Mouse (Mus musculus): ENCODE results near the gene Pdzrn4.

GRCm38 (mm10) chr15:92794275-92794674, 397.6 kb downstream of the Pdzrn4 start:
- TF ChIP-seq ZC3H11A (IDR thresholded peaks at IDR 0.05; ENCODE audit: borderline replicate concordance, low read depth, low read length), result no peak
- no peak for TF ChIP-seq HCFC1 (IDR thresholded peaks at IDR 0.05; ENCODE audit: borderline replicate concordance, insufficient read depth, low read length)
- TF ChIP-seq MAFK (IDR thresholded peaks at IDR 0.05; ENCODE audit: insufficient read depth, low read depth, low read length), result no peak
- no peak for TF ChIP-seq ZNF384 (IDR thresholded peaks at IDR 0.05; ENCODE audit: low read depth, low read length)

Measured in ES-E14 (cell line).